Mouse (Mus musculus) spleen, postnatal 0 days (tissue): ENCODE results near the gene Gabrd. TPM values are rescaled to one million over a fixed set of nuclear protein-coding genes. Genes with fewer than 3 reads are reported as not detected.

Experiments used
- polyA plus RNA-seq: library from polyadenylated mRNA; unstranded; fragments of >200 nt; fragmentation: Nextera tagmentation; extraction: Ambion mirVana; gene quantifications from 2 replicates; pipeline ENCODE4 v1.2.1, GENCODE M21; 2015

Gabrd gene
- polyA plus RNA-seq: 0.11 TPM in 1 of 2 replicates, not detected in the other

GRCm38 (mm10) chr4:155397511-155398221 is at the start of gene Gabrd:
Gabrd (minus strand) TSS chr4:155398112.

GRCm38 (mm10) chr4:155409058-155409776 is 11.3 kb upstream of the Gabrd start, which contains the start of gene Cfap74:
Cfap74 (plus strand) TSS chr4:155409190.

GRCm38 (mm10) chr4:155361303-155361791 is 36.6 kb downstream of the Gabrd start, which contains the start of gene Prkcz:
Prkcz (minus strand) TSS chr4:155361361.

Other genes with a start within 250 kb of the Gabrd start
- 6.2 and 7.7 TPM in 2 replicates for gene Ski, start 175.5 kb downstream of the Gabrd start, polyA plus RNA-seq
- 29.5 and 35.6 TPM in 2 replicates for gene Faap20, start 148.3 kb downstream of the Gabrd start, polyA plus RNA-seq
- 3.0 and 3.3 TPM in 2 replicates for gene Prkcz, start 36.8 kb downstream of the Gabrd start, polyA plus RNA-seq
- gene Cfap74, start 11.1 kb upstream of the Gabrd start, polyA plus RNA-seq: 0.11 and 0.22 TPM in 2 replicates
- gene Tmem52, start 71.0 kb upstream of the Gabrd start, polyA plus RNA-seq: not detected in 2 replicates
- 166 and 176 TPM in 2 replicates for gene Gnb1, start 93.2 kb upstream of the Gabrd start, polyA plus RNA-seq
- 48.0 and 55.7 TPM in 2 replicates for gene Nadk, start 164.3 kb upstream of the Gabrd start, polyA plus RNA-seq
- 7.6 and 7.7 TPM in 2 replicates for gene Slc35e2, start 203.3 kb upstream of the Gabrd start, polyA plus RNA-seq
- 54.0 and 56.7 TPM in 2 replicates for gene Cdk11b, start 226.7 kb upstream of the Gabrd start, polyA plus RNA-seq
- gene Gm10563, start 247.3 kb upstream of the Gabrd start, polyA plus RNA-seq: not detected in 2 replicates